Mouse (Mus musculus): ENCODE measurements around the gene Zfp131. TPM values are rescaled to one million over a fixed set of nuclear protein-coding genes. Genes with fewer than 3 reads are reported as not detected.

The Zfp131 gene
- polyA plus RNA-seq, 1 experiment from 2014 or later, result 18.2 TPM

DNA sequence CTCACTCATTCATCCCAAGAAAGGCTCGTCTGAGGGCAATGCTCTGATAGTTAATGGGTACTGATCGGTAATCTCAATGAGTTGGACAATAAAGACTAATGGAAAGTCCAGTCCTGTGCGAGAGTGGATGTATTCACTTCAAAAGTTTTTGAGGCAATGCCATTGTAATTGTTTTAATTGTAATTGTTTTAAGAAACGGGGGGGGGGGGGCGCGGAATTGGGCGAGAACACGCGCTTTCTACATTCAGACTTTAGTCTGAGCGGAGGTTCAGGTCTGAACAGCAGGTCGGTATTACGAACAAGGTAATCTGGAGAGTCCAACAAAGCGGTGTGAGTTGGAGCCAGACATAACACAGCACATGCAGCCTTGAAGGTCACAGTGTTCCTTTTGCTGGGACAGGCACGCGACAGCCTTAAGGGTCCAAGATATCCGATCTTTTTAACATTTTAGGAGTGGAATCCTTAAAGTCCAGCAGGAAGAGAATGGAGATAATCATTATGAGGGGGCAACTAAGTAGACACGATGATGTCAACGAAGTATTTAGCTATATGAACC is 969 bp upstream of the Zfp131 start:
- peak overlapping the region; percentile 90 for H3K4me2 ChIP-seq (replicated peaks; ENCODE audit: low read depth)
- 3% methylated on average over 18 of the region's 18 CpGs for WGBS
- no peaks in the 10 kb centered on the region for H3K27me3 ChIP-seq (ENCODE audit: control insufficient read depth, insufficient read depth, low read length)
- no peaks in the 10 kb centered on the region for H3K9me3 ChIP-seq (ENCODE audit: control insufficient read depth, low read length)
- peaks cover 6% of the 10 kb centered on the region; the same call in 1 of the 2 replicates for H3K4me1 ChIP-seq (replicated peaks; ENCODE audit: control insufficient read depth, insufficient read depth)
- peaks cover 2% of the 10 kb centered on the region for H3K36me3 ChIP-seq (ENCODE audit: control insufficient read depth, insufficient read depth, low read length)
- H3K4me3 ChIP-seq (ENCODE audit: low read depth, low read length), result peak overlapping the region; percentile 82
- H3K9ac ChIP-seq (ENCODE audit: low read length), result peak overlapping the region; percentile 91
- TF ChIP-seq CTCF (IDR thresholded peaks at IDR 0.05; ENCODE audit: low read depth) (no peak), EP300 (optimal IDR thresholded peaks at IDR 0.05) (no peak)
- DNase-seq (ENCODE audit: low spot score) (no peak), ATAC-seq (ENCODE audit: low FRiP score, low TSS enrichment) (no peak)
- H3K27ac ChIP-seq (replicated peaks), result peak overlapping the region; percentile 97

DNA sequence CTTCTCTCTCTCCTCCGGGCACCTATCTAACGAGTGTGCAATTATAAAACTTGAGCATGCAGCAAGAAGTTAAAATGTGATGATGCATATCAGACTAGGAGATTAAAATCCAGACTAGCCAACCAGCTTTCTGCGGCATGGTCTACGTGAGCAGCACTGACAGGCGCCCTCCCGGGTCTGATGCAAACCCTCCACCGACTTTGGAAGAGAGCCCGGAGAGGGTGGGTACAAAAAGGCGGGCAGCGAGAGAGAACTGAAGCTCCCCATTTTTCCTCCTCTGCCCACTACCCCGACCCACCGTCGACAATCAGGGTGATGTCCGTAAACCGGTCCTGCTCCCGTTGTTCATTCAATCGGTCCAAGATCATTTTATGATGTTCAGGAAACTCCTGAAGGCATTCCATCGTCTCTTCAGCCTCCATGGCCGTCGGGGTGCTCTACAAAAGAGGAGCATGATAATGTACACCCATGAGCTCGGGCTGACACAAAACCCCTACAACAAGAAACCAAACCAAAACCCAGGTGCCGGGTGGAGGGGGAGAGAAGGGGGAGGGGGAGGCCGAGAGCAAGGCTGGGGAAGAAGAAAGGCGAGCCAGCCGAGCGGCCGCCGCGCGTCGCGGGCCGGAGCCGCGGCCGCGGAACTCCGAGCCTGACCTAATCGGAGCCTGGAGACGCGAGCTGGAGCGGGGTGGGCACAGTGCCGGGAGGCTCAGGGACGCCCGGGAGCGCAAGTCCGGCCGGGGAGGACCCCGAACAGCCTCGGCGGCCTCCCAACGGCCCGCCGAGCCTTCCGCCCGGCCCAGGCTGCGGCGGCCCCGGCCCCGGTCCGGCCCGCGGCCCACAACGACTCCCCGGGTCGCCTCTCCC is 605 bp downstream of the Zfp131 start:
- ATAC-seq (ENCODE audit: low FRiP score, low TSS enrichment) (peak; percentile 74), DNase-seq (ENCODE audit: low spot score) (peak; percentile 51)
- peaks cover 6% of the 10 kb centered on the region; the same call in 1 of the 2 replicates for H3K4me1 ChIP-seq (replicated peaks; ENCODE audit: control insufficient read depth, insufficient read depth)
- H3K9ac ChIP-seq (ENCODE audit: low read length), result peak overlapping the region; percentile 91
- H3K36me3 ChIP-seq (ENCODE audit: control insufficient read depth, insufficient read depth, low read length), result peaks cover 5% of the 10 kb centered on the region
- TF ChIP-seq CTCF (IDR thresholded peaks at IDR 0.05; ENCODE audit: low read depth) (no peak), EP300 (optimal IDR thresholded peaks at IDR 0.05) (no peak)
- H3K4me2 ChIP-seq (replicated peaks; ENCODE audit: low read depth), result peak overlapping the region; percentile 90
- no peaks in the 10 kb centered on the region for H3K27me3 ChIP-seq (ENCODE audit: control insufficient read depth, insufficient read depth, low read length)
- H3K4me3 ChIP-seq (ENCODE audit: low read depth, low read length), result peak overlapping the region; percentile 82
- H3K9me3 ChIP-seq (ENCODE audit: control insufficient read depth, low read length), result no peaks in the 10 kb centered on the region
- WGBS, result under 1% methylated on average over 57 of the region's 66 CpGs
- peak overlapping the region; percentile 97 for H3K27ac ChIP-seq (replicated peaks)

DNA sequence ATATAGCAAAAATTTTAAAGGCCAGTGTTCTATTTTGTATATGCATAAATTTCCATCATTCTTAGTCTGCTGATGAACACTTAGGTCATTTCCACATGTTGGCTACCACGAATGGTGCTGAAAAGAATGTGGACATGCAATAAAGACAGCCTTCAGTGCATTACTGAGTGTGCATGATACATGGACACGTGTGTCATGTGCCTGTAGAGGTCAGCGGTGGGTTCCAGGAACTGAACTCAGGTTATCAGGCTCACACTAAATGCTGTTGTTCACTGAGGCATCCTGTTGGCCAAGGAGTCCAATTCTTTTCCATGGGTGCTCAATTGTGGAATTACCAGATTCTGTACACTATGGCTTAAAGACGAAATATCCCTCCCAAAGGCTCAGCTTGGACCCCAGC is 7.1 kb downstream of the Zfp131 start:
- peaks cover 8% of the 10 kb centered on the region for H3K36me3 ChIP-seq (ENCODE audit: control insufficient read depth, insufficient read depth, low read length)
- TF ChIP-seq CTCF (IDR thresholded peaks at IDR 0.05; ENCODE audit: low read depth) (0 out of 2 replicates have a peak, but pooled peaks have one; percentile 7), EP300 (optimal IDR thresholded peaks at IDR 0.05) (no peak)
- no peak overlapping the region for H3K4me2 ChIP-seq (replicated peaks; ENCODE audit: low read depth)
- H3K27me3 ChIP-seq (ENCODE audit: control insufficient read depth, insufficient read depth, low read length), result no peaks in the 10 kb centered on the region
- H3K4me1 ChIP-seq (replicated peaks; ENCODE audit: control insufficient read depth, insufficient read depth), result no peaks in the 10 kb centered on the region
- ATAC-seq (ENCODE audit: low FRiP score, low TSS enrichment) (no peak), DNase-seq (ENCODE audit: low spot score) (no peak)
- no peak overlapping the region for H3K27ac ChIP-seq (replicated peaks)
- 78% methylated on average over 4 of the region's 4 CpGs for WGBS
- no peak overlapping the region for H3K9ac ChIP-seq (ENCODE audit: low read length)
- no peaks in the 10 kb centered on the region for H3K9me3 ChIP-seq (ENCODE audit: control insufficient read depth, low read length)
- no peak overlapping the region for H3K4me3 ChIP-seq (ENCODE audit: low read depth, low read length)

DNA sequence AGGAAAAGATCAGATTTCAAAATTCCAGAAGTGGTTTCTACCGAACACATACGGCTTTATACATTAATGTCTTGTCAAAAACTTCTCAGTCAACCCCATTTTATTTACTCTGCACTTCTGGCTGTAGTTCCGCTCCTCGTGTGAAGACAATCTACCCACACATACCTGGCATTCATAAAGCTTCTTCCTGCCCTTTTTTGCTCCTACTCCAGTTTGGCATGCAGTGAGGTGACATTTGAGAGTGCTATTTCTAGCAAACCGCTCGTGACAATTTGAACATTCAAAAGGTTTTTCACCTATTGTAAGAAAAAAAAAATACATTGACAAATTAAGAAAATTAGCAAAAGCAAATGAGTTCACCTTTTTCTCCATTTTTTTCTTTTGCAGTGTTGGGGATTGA is 22.1 kb downstream of the Zfp131 start:
- ATAC-seq (ENCODE audit: low FRiP score, low TSS enrichment), result no peak
- Histone ChIP-seq H3K27ac (replicated peaks) (no peak overlapping the region), H3K9ac (ENCODE audit: low read length) (no peak overlapping the region), H3K36me3 (ENCODE audit: control insufficient read depth, insufficient read depth, low read length) (peaks cover 10% of the 10 kb centered on the region; the same call in 1 of the 2 replicates), H3K27me3 (ENCODE audit: control insufficient read depth, insufficient read depth, low read length) (no peaks in the 10 kb centered on the region), H3K9me3 (ENCODE audit: control insufficient read depth, low read length) (no peaks in the 10 kb centered on the region), H3K4me2 (replicated peaks; ENCODE audit: low read depth) (no peak overlapping the region), H3K4me3 (ENCODE audit: low read depth, low read length) (no peak overlapping the region), H3K4me1 (replicated peaks; ENCODE audit: control insufficient read depth, insufficient read depth) (no peaks in the 10 kb centered on the region)
- WGBS, result 69% methylated on average over 6 of the region's 6 CpGs
- no peak for DNase-seq (ENCODE audit: low spot score)
- TF ChIP-seq EP300 (optimal IDR thresholded peaks at IDR 0.05) (no peak), CTCF (IDR thresholded peaks at IDR 0.05; ENCODE audit: low read depth) (no peak)

DNA sequence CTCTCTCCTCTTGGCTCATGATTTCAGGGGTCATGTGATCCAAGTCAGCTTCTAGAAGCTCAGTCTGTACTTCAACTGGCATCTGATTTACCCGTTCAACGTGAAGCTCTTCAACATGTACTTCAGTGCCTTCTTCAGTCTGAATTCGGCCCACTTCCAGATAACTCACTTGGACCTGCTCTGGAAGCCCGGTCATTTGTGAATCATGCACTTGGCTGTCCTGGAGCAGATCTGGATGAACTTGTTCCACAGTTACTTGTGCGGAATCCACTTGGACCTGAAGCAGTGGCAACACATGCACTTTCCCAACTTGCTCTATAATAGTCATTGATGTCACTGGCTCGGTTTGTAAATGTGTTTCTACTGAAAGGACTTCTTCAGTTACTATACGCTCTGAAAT is 24.2 kb downstream of the Zfp131 start:
- Histone ChIP-seq H3K4me2 (replicated peaks; ENCODE audit: low read depth) (no peak overlapping the region), H3K4me3 (ENCODE audit: low read depth, low read length) (no peak overlapping the region), H3K9ac (ENCODE audit: low read length) (no peak overlapping the region), H3K36me3 (ENCODE audit: control insufficient read depth, insufficient read depth, low read length) (peaks cover 12% of the 10 kb centered on the region; the same call in 1 of the 2 replicates), H3K4me1 (replicated peaks; ENCODE audit: control insufficient read depth, insufficient read depth) (no peaks in the 10 kb centered on the region), H3K9me3 (ENCODE audit: control insufficient read depth, low read length) (no peaks in the 10 kb centered on the region), H3K27ac (replicated peaks) (no peak overlapping the region), H3K27me3 (ENCODE audit: control insufficient read depth, insufficient read depth, low read length) (no peaks in the 10 kb centered on the region)
- whole genome bisulfite sequencing, result 82% methylated on average over 7 of the region's 7 CpGs
- TF ChIP-seq EP300 (optimal IDR thresholded peaks at IDR 0.05) (no peak), CTCF (IDR thresholded peaks at IDR 0.05; ENCODE audit: low read depth) (no peak)
- ATAC-seq (ENCODE audit: low FRiP score, low TSS enrichment) (no peak), DNase-seq (ENCODE audit: low spot score) (no peak)

DNA sequence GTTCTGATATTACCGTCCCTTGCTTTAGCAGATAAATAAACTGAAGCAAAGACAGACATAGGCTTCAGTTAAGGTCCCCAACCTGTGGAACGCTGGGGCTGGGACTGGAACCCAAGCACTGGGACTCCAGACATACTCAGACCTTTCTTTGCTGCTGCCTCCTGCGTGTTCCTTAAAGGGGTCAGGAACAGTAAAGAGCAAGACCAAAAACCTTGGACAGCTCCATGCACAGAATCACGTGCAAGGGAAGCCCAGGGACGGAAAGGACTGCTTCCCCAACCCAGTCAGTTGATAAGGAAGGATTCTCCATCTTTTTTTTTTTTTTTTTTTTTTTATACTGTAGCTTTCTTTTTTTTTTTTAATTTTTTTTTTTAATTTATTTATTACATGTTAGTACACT is 33.9 kb downstream of the Zfp131 start:
- Histone ChIP-seq H3K27me3 (ENCODE audit: control insufficient read depth, insufficient read depth, low read length) (no peaks in the 10 kb centered on the region), H3K4me1 (replicated peaks; ENCODE audit: control insufficient read depth, insufficient read depth) (no peaks in the 10 kb centered on the region; the same call in 1 of the 2 replicates), H3K9ac (ENCODE audit: low read length) (no peak overlapping the region), H3K4me2 (replicated peaks; ENCODE audit: low read depth) (no peak overlapping the region), H3K36me3 (ENCODE audit: control insufficient read depth, insufficient read depth, low read length) (no peaks in the 10 kb centered on the region), H3K9me3 (ENCODE audit: control insufficient read depth, low read length) (no peaks in the 10 kb centered on the region), H3K4me3 (ENCODE audit: low read depth, low read length) (no peak overlapping the region), H3K27ac (replicated peaks) (no peak overlapping the region)
- no peak for ATAC-seq (ENCODE audit: low FRiP score, low TSS enrichment)
- DNase-seq (ENCODE audit: low spot score), result no peak
- 35% methylated on average over 5 of the region's 5 CpGs for WGBS
- TF ChIP-seq CTCF (IDR thresholded peaks at IDR 0.05; ENCODE audit: low read depth), result no peak
- TF ChIP-seq EP300 (optimal IDR thresholded peaks at IDR 0.05), result no peak

Data from stomach, postnatal 0 days (tissue).